19 mouse cellular contexts compared by ENCODE assay signal in genomic region chr11:97968385-97968784, GRCm38 (mm10). TPM values are rescaled to one million over a fixed set of nuclear protein-coding genes. Genes with fewer than 3 reads are reported as not detected.
A peak's percentile ranks its signal among the peaks of the same experiment; 100 is the strongest.
DNase-seq lines count a peak whose midpoint lies in the region; ATAC-seq and TF ChIP-seq lines count a peak whose summit lies in the region.
"Had no signal": no experiment of that assay in that cellular context is flagged by ENCODE, and none has a peak within 500 bp of the region (broad histone marks: within the 10 kb centered on the region; RNA-seq: fewer than 3 reads in every experiment).

No protein-coding gene starts in this region.

- no peak for TF ChIP-seq POLR2A in MEL (IDR thresholded peaks at IDR 0.05; ENCODE audit: control insufficient read depth in 1 of 2, insufficient read depth in 1 of 2, low read depth in 1 of 2, low read length in 2 of 2, poor library complexity in 1 of 2)

- peak; percentile 38; the same call in 1 of the 2 replicates for TF ChIP-seq CTCF in layer of hippocampus, adult 2 months (conservative IDR thresholded peaks at IDR 0.05)
- no peak for TF ChIP-seq CTCF in MEL (IDR thresholded peaks at IDR 0.05 in 2 of 3, conservative IDR thresholded peaks at IDR 0.05 in 1 of 3; ENCODE audit: control insufficient read depth in 1 of 3, insufficient read depth in 1 of 3, low read depth in 2 of 3, low read length in 3 of 3, poor library complexity in 1 of 3, severe bottlenecking in 1 of 3)

- no peaks in the 10 kb centered on the region for H3K27me3 ChIP-seq in MEL (ENCODE audit: control insufficient read depth in 1 of 2, insufficient read depth in 2 of 2, low read length in 2 of 2)
- no peaks in the 10 kb centered on the region for H3K27me3 ChIP-seq in forebrain, embryonic 14.5 days (replicated peaks; ENCODE audit: control insufficient read depth, insufficient read depth, low read length)
- H3K27me3 ChIP-seq: Patski had no signal

- no peaks in the 10 kb centered on the region for H3K79me2 ChIP-seq in MEL (ENCODE audit: control insufficient read depth, insufficient read depth, low read length, poor library complexity)

- no peaks in the 10 kb centered on the region for H3K9me3 ChIP-seq in MEL (replicated peaks; ENCODE audit: insufficient read depth, low read length)
- H3K9me3 ChIP-seq in forebrain, embryonic 14.5 days (replicated peaks; ENCODE audit: control insufficient read depth, low read length) = no peaks in the 10 kb centered on the region
- H3K9me3 ChIP-seq: G1E had no signal

- 0 out of 4 replicates have a peak, but pooled peaks cover 0 to 2% of the 10 kb centered on the region in 2 experiments for H3K36me3 ChIP-seq in MEL (ENCODE audit: control insufficient read depth in 1 of 2, insufficient read depth in 2 of 2, low read length in 2 of 2)
- no peaks in the 10 kb centered on the region for H3K36me3 ChIP-seq in forebrain, embryonic 14.5 days (ENCODE audit: control insufficient read depth, insufficient read depth, low read length)

- DNase-seq in layer of hippocampus, adult 2 months (ENCODE audit: low spot score in 2 of 2) = no peak
- no peak for DNase-seq in layer of hippocampus, adult 18-20 months (ENCODE audit: low spot score in 2 of 2)
- DNase-seq in MEL (ENCODE audit: low read depth, low spot score) = no peak
- DNase-seq in forebrain, embryonic 14.5 days (ENCODE audit: low spot score) = no peak
- DNase-seq: adrenal gland, adult 2 months; adrenal gland, adult 8-10 months; adrenal gland, postnatal 10 days; adrenal gland, postnatal 14 days; adrenal gland, postnatal 25 days; adrenal gland, postnatal 36 days; B cell, adult 2 months; cerebellum, adult 11 months; cerebellum, adult 11-12 months; cerebellum, adult 18-20 months; cerebellum, adult 2 months had no signal

- H3K9ac ChIP-seq in MEL (ENCODE audit: control insufficient read depth, low read depth, low read length, poor library complexity, severe bottlenecking) = no peak overlapping the region
- no peak overlapping the region for H3K9ac ChIP-seq in forebrain, embryonic 14.5 days (ENCODE audit: low read length)

- peaks cover 4 to 11% of the 10 kb centered on the region in 2 experiments; a peak in 3 of 4 replicates for H3K4me1 ChIP-seq in MEL (ENCODE audit: control insufficient read depth in 1 of 2, insufficient read depth in 2 of 2, low read length in 2 of 2)
- peaks cover 4% of the 10 kb centered on the region; the same call in 1 of the 2 replicates for H3K4me1 ChIP-seq in forebrain, embryonic 14.5 days (ENCODE audit: control insufficient read depth, insufficient read depth, low read length)

- TF ChIP-seq EP300 in MEL (IDR thresholded peaks at IDR 0.05; ENCODE audit: low read depth in 1 of 2, low read length in 2 of 2) = peak; percentile 25 to 48; a peak in 3 of 4 replicates

- H3K4me2 ChIP-seq in forebrain, embryonic 14.5 days (ENCODE audit: low read length) = no peak overlapping the region

- no peak for TF ChIP-seq RAD21 in MEL (IDR thresholded peaks at IDR 0.05; ENCODE audit: low read depth, low read length)

- 88% methylated on average over 5 of the region's 5 CpGs for WGBS in forebrain, embryonic 14.5 days

- H3K27ac ChIP-seq in layer of hippocampus, adult 2 months = no peak overlapping the region
- H3K27ac ChIP-seq in MEL (ENCODE audit: control insufficient read depth, low read depth, low read length) = no peak overlapping the region
- H3K27ac ChIP-seq in forebrain, embryonic 14.5 days (ENCODE audit: low read depth, low read length) = no peak overlapping the region

- no peak overlapping the region for H3K4me3 ChIP-seq in layer of hippocampus, adult 2 months
- H3K4me3 ChIP-seq in MEL (ENCODE audit: control insufficient read depth in 1 of 2, insufficient read depth in 1 of 2, low read depth in 2 of 2, low read length in 2 of 2) = no peak overlapping the region
- H3K4me3 ChIP-seq in forebrain, embryonic 14.5 days (ENCODE audit: low read depth, low read length) = no peak overlapping the region

- no peak for ATAC-seq in forebrain, embryonic 14.5 days
- ATAC-seq: activated CD4-positive, CD25-positive, alpha-beta regulatory T cell, adult 4 months; CD4-positive, CD25-positive, alpha-beta regulatory T cell, adult 4 months; Patski had no signal

TF ChIP-seq in MEL, 35 proteins besides CTCF, POLR2A, EP300 and RAD21:
- TF ChIP-seq UBTF (IDR thresholded peaks at IDR 0.05; ENCODE audit: borderline replicate concordance, insufficient read depth, low read depth, low read length) (no peak), ETS1 (IDR thresholded peaks at IDR 0.05; ENCODE audit: low read depth, low read length) (peak; percentile 56), GATA1 (IDR thresholded peaks at IDR 0.05; ENCODE audit: low read depth, low read length) (peak; percentile 52), TCF12 (IDR thresholded peaks at IDR 0.05; ENCODE audit: low read depth, low read length) (peak; percentile 29; the same call in 1 of the 2 replicates), MEF2A (IDR thresholded peaks at IDR 0.05; ENCODE audit: extremely low read depth, insufficient replicate concordance, low read depth, low read length, poor library complexity, severe bottlenecking) (no peak), SIN3A (IDR thresholded peaks at IDR 0.05; ENCODE audit: low read length) (peak; percentile 41; the same call in 1 of the 2 replicates), MYC (IDR thresholded peaks at IDR 0.05; ENCODE audit: low read depth, low read length) (no peak), MXI1 (IDR thresholded peaks at IDR 0.05; ENCODE audit: low read depth, low read length) (peak; percentile 23; the same call in 1 of the 2 replicates), GABPA (IDR thresholded peaks at IDR 0.05; ENCODE audit: low read depth, low read length) (no peak), RCOR1 (IDR thresholded peaks at IDR 0.05; ENCODE audit: low read depth, low read length) (peak; percentile 25; the same call in 1 of the 2 replicates), ZMIZ1 (IDR thresholded peaks at IDR 0.05; ENCODE audit: low read depth, low read length) (no peak), ZC3H11A (IDR thresholded peaks at IDR 0.05; ENCODE audit: low read depth, low read length) (no peak), E2F4 (IDR thresholded peaks at IDR 0.05; ENCODE audit: borderline replicate concordance, low read depth, low read length) (no peak), MYB (IDR thresholded peaks at IDR 0.05; ENCODE audit: low read depth, low read length) (peak; percentile 41; the same call in 1 of the 2 replicates)

RNA-seq across cellular contexts. Expression of gene Plxdc1, which starts 17.9 kb away (rescaled TPM):
- total RNA-seq in layer of hippocampus, adult 2 months (2021) = 10 to 100 TPM in 1 of 2 experiments, 1 to 10 TPM in 1; 9.0 to 10.3 TPM
- 10 to 100 TPM; 10.3 to 14.4 TPM for total RNA-seq in layer of hippocampus, adult 18-20 months (2021)
- 13.1 and 15.1 TPM in 2 replicates for total RNA-seq in MEL (2012; rRNA removed)
- polyA plus RNA-seq in MEL (2012; ENCODE audit: insufficient read depth in 1 of 2, insufficient read length in 2 of 2, low read depth in 1 of 2, low replicate concordance in 2 of 2, missing spikeins in 1 of 2) = 10 to 100 TPM in 1 of 2 experiments, not detected in 1; 24.5 TPM
- 0.48 and 0.84 TPM in 2 replicates for polyA plus RNA-seq in forebrain, embryonic 14.5 days (2014; fragmentation: Nextera tagmentation; extraction: Ambion mirVana)

RNA-seq across cellular contexts. Expression of gene Arl5c, which starts 27.6 kb away (rescaled TPM):
- total RNA-seq in layer of hippocampus, adult 2 months (2021) = 1 to 10 TPM; 1.4 to 1.7 TPM
- under 1 TPM; 0.76 to 0.94 TPM for total RNA-seq in layer of hippocampus, adult 18-20 months (2021)
- total RNA-seq in MEL (2012; rRNA removed) = 1.2 and 1.3 TPM in 2 replicates
- polyA plus RNA-seq in MEL (2012; ENCODE audit: insufficient read depth in 1 of 2, insufficient read length in 2 of 2, low read depth in 1 of 2, low replicate concordance in 2 of 2, missing spikeins in 1 of 2) = 10 to 100 TPM in 1 of 2 experiments, not detected in 1; 10.4 TPM
- polyA plus RNA-seq in forebrain, embryonic 14.5 days (2014; fragmentation: Nextera tagmentation; extraction: Ambion mirVana) = 2.8 and 4.8 TPM in 2 replicates
- polyA plus RNA-seq: G1E had no signal

RNA-seq across cellular contexts. Expression of gene Cacnb1, which starts 54.4 kb away (rescaled TPM):
- total RNA-seq in layer of hippocampus, adult 2 months (2021) = 100 to 1,000 TPM; 139 to 142 TPM
- total RNA-seq in layer of hippocampus, adult 18-20 months (2021) = 100 to 1,000 TPM; 148 to 155 TPM
- total RNA-seq in MEL (2012; rRNA removed) = 1.8 and 2.3 TPM in 2 replicates
- polyA plus RNA-seq in MEL (2012; ENCODE audit: insufficient read depth in 1 of 2, insufficient read length in 2 of 2, low read depth in 1 of 2, low replicate concordance in 2 of 2, missing spikeins in 1 of 2) = 1 to 10 TPM in 1 of 2 experiments, not detected in 1; 4.4 TPM
- 22.1 and 29.2 TPM in 2 replicates for polyA plus RNA-seq in forebrain, embryonic 14.5 days (2014; fragmentation: Nextera tagmentation; extraction: Ambion mirVana)

RNA-seq across cellular contexts. Expression of gene Rpl19, which starts 58.1 kb away (rescaled TPM):
- total RNA-seq in layer of hippocampus, adult 2 months (2021) = 100 to 1,000 TPM; 615 to 621 TPM
- 100 to 1,000 TPM; 601 to 664 TPM for total RNA-seq in layer of hippocampus, adult 18-20 months (2021)
- total RNA-seq in MEL (2012; rRNA removed) = 4,634 and 4,715 TPM in 2 replicates
- polyA plus RNA-seq in MEL (2012; ENCODE audit: insufficient read depth in 1 of 2, insufficient read length in 2 of 2, low read depth in 1 of 2, low replicate concordance in 2 of 2, missing spikeins in 1 of 2) = 1,000 to 10,000 TPM in 1 of 2 experiments, 100 to 1,000 TPM in 1; 210 to 2,650 TPM
- 787 and 932 TPM in 2 replicates for polyA plus RNA-seq in forebrain, embryonic 14.5 days (2014; fragmentation: Nextera tagmentation; extraction: Ambion mirVana)

Comparison
In these comparisons a context has a peak if more than half of its experiments do, and no peak if none do; other contexts are left out.
1. RNA of gene Cacnb1, which starts 54.4 kb away (total RNA-seq): 148 to 155 TPM in layer of hippocampus, adult 18-20 months and 139 to 142 TPM in layer of hippocampus, adult 2 months; 1.8 to 2.3 TPM in MEL; every median in the first group is over 10 times any median in the second.